Mouse (Mus musculus) layer of hippocampus, adult 9-10 months (tissue): ENCODE results near the gene Ager.

Experiments
- DNase-seq: peaks from one replicate; pipeline ENCODE4 v3.0.0; 2022; ENCODE audit warnings: low spot score

Ager gene

GRCm38 (mm10) chr17:34604511-34605237 lies 7.0 kb downstream of the Ager start:
- DNase-seq, result no peak

- peak; percentile 94 for DNase-seq
Measured at GRCm38 (mm10) chr17:34605609-34606008, 7.9 kb downstream of the Ager start.

GRCm38 (mm10) chr17:34606186-34607039 lies 8.8 kb downstream of the Ager start:
- DNase-seq, result no peak

GRCm38 (mm10) chr17:34607997-34608396 lies 10.3 kb downstream of the Ager start:
- no peak for DNase-seq

GRCm38 (mm10) chr17:34611050-34611449 lies 13.4 kb downstream of the Ager start:
- DNase-seq, result no peak

- no peak for DNase-seq
Measured at GRCm38 (mm10) chr17:34613054-34613645, 15.5 kb downstream of the Ager start.

- DNase-seq, result no peak
Measured at GRCm38 (mm10) chr17:34613830-34614229, 16.2 kb downstream of the Ager start.

- no peak for DNase-seq
Measured at GRCm38 (mm10) chr17:34615871-34616270, 18.2 kb downstream of the Ager start, which contains the start of gene Egfl8. Egfl8 (minus strand) TSS chr17:34615971.

GRCm38 (mm10) chr17:34618999-34619398 lies 21.3 kb downstream of the Ager start:
- no peak for DNase-seq

- DNase-seq, result no peak
Measured at GRCm38 (mm10) chr17:34621006-34621405, 23.3 kb downstream of the Ager start.

- no peak for DNase-seq
Measured at GRCm38 (mm10) chr17:34623161-34623560, 25.5 kb downstream of the Ager start.

GRCm38 (mm10) chr17:34624981-34625380 lies 27.3 kb downstream of the Ager start:
- DNase-seq, result no peak

GRCm38 (mm10) chr17:34626062-34626772 lies 28.6 kb downstream of the Ager start:
- DNase-seq, result no peak

GRCm38 (mm10) chr17:34626773-34627092 lies 29.1 kb downstream of the Ager start:
- DNase-seq, result no peak

GRCm38 (mm10) chr17:34627093-34627942 lies 29.7 kb downstream of the Ager start:
- DNase-seq, result no peak

GRCm38 (mm10) chr17:34627943-34628643 lies 30.4 kb downstream of the Ager start, which contains the start of gene Ppt2:
Ppt2 (minus strand) TSS chr17:34628510.
- DNase-seq, result no peak

- no peak for DNase-seq
Measured at GRCm38 (mm10) chr17:34628644-34628967, 30.9 kb downstream of the Ager start.

- DNase-seq, result no peak
Measured at GRCm38 (mm10) chr17:34629221-34629751, 31.6 kb downstream of the Ager start, which contains the start of gene Prrt1. Prrt1 (plus strand) TSS chr17:34629533.

- no peak for DNase-seq
Measured at GRCm38 (mm10) chr17:34629796-34630603, 32.3 kb downstream of the Ager start.
